Mouse (Mus musculus) hindbrain, postnatal 0 days (tissue): ENCODE measurements at regions not wholly inside any gene's neighbourhood (a gene's known extent, or its start where the extent isn't known, plus 50 kb on each side); places are given as distances from the start of the nearest gene placed in this dataset.

Experiments used
- ATAC-seq: fragments of 200-750 bp; cut with Nextera tagmentation; 2 replicates; pipeline ENCODE4 v1.8.0; 2017; ENCODE audit warnings: mild to moderate bottlenecking, moderate TSS enrichment, moderate library complexity
- DNase-seq: peaks from one replicate; pipeline ENCODE4 v3.0.0-alpha.2; 2015; ENCODE audit warnings: low spot score
- H3K27ac ChIP-seq: fragments of 300-500 bp; sonication (generic); 2 replicates; pipeline ENCODE4 v1.5.1; 2014; ENCODE audit warnings: mild to moderate bottlenecking
- H3K27me3 ChIP-seq: fragments of 300-500 bp; sonication (generic); 2 replicates; pipeline ENCODE4 v1.6.1; 2014; ENCODE audit warnings: low read length, mixed read lengths; ENCODE audit not compliant: insufficient read depth
- H3K36me3 ChIP-seq: fragments of 300-500 bp; sonication (generic); 2 replicates; pipeline ENCODE4 v1.6.1; 2014; ENCODE audit warnings: low read length, mixed read lengths; ENCODE audit not compliant: insufficient read depth
- H3K4me1 ChIP-seq: fragments of 300-500 bp; sonication (generic); 2 replicates; pipeline ENCODE4 v1.6.1; 2014; ENCODE audit warnings: antibody characterized with exemption, low read length, mixed read lengths; ENCODE audit not compliant: insufficient read depth
- H3K4me2 ChIP-seq: fragments of 300-500 bp; sonication (generic); 2 replicates; pipeline ENCODE4 v1.6.1; 2014; ENCODE audit warnings: low read depth, mild to moderate bottlenecking, low read length, moderate library complexity, mixed read lengths
- H3K4me3 ChIP-seq: fragments of 300-500 bp; sonication (generic); 2 replicates; pipeline ENCODE4 v1.5.1; 2014; ENCODE audit warnings: low read length
- H3K9ac ChIP-seq: fragments of 300-500 bp; sonication (generic); replicated peaks from 2 replicates; pipeline ENCODE4 v1.6.1; 2014; ENCODE audit warnings: mild to moderate bottlenecking, low read length, moderate library complexity, mixed read lengths
- H3K9me3 ChIP-seq: fragments of 300-500 bp; sonication (generic); 2 replicates; pipeline ENCODE4 v1.6.1; 2016; ENCODE audit warnings: low read length, mixed read lengths
- CTCF ChIP-seq: IDR thresholded peaks from 2 replicates; pipeline ENCODE4 v1.5.1; 2016; ENCODE audit warnings: antibody characterized with exemption, control low read depth, low read depth
- WGBS: fragments of 180-500 bp; shearing (Covaris S2); extraction: QIAGEN DNeasy Blood & Tissue Kit; methylation state at CpG from one replicate; pipeline ENCODE4 v1.1.7; 2014; 5-methylcytosine and 5-hydroxymethylcytosine counted together

DNA sequence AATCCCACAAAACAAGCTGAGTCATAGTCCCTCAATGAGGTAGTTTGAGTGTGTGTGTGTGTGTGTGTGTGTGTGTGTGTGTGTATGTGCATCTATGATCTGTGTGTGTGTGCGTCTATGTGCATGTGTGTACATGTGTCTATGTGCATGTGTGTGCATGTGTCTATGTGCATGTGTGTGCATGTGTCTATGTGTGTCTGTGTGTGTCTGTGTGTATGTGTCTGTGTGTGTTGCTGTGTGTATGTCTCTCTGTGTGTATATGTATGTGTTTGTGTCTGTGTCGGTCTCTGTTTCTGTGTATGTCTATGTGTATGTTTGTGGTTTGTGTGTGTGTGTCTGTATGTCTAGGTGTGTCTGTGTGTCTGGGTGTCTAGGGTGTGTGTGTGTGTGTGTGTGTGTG is 309.1 kb upstream of the Brinp3 start:
- H3K4me1 ChIP-seq, result no peaks in the 10 kb centered on the region
- no peaks in the 10 kb centered on the region for H3K27me3 ChIP-seq
- no peak for TF ChIP-seq CTCF
- H3K9ac ChIP-seq, result no peak overlapping the region
- H3K27ac ChIP-seq, result no peak overlapping the region
- H3K36me3 ChIP-seq, result no peaks in the 10 kb centered on the region
- DNase-seq, result no peak
- no peaks in the 10 kb centered on the region for H3K9me3 ChIP-seq
- H3K4me2 ChIP-seq, result no peak overlapping the region
- H3K4me3 ChIP-seq, result no peak overlapping the region
- no peak for ATAC-seq
- 98% methylated on average over 2 of the region's 2 CpGs for WGBS

DNA sequence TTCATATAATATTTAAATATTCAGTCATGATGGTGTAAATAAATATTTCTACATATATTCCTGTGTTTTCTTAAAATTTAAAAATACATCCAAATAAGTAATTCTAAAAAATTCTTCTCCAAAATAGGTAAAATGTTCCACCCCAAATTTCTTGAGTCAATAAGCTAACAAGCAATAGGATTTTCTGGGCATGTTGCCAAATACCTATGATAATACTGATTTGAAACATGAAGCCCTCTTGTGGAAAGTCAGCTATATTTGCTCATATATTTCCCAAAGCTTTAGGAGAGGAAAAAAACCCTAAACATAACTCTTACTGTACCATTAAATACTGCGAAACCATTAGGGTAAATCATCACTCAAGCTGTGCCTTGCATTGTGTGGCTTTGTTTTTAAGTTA is 282.9 kb upstream of the Brinp3 start:
- Histone ChIP-seq H3K27ac (no peak overlapping the region), H3K9me3 (no peaks in the 10 kb centered on the region), H3K36me3 (no peaks in the 10 kb centered on the region), H3K4me2 (no peak overlapping the region), H3K4me3 (no peak overlapping the region), H3K9ac (no peak overlapping the region), H3K27me3 (no peaks in the 10 kb centered on the region), H3K4me1 (no peaks in the 10 kb centered on the region)
- 83% methylated on average over 1 of the region's 1 CpGs for WGBS
- peak; percentile 79 for DNase-seq
- TF ChIP-seq CTCF, result no peak
- ATAC-seq, result no peak

DNA sequence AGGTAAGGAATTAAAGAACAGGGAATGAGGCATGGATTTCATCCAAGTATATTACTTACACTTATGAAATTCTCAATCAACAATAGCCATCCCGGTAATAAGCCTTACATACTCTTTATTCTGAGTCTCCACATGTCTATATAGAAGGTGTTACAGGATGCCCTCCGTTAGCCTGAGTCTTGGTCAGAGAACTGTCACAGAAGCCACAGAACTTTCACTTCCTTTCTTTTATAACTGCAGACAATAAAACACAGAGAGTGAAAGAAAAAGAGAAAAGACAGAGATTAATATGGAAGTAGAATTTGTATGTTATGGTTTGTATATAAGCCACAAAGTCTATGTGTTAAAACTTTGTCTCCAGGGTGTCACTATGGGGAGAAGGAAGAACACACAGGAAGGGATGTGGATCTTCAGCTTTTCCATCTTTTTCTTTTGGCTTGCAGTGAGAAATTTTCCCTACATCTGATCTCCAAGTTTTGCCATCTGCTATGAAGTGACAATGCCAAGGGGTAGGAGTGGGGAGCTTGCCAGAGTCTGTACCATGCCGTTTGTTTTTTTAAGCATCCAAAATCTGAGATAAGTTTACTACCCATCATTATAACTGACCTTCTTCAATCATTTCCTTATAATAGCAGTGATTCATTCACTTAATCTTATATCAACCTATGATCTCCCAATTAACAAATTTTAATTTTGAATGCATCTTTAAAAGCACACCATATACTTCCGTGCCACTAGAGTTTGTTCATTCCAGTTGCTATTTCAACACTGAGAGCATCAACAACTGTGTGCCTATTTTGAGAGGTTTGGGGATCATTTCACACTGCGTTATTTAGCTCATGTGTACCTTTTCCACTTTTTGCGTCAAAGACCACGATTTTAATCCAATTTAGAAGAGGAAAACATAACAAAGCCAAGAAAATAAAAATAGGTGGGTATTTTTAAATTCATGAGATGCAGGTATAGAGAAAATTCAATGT is 262.8 kb upstream of the Brinp3 start:
- no peaks in the 10 kb centered on the region for H3K4me1 ChIP-seq
- H3K27me3 ChIP-seq, result no peaks in the 10 kb centered on the region
- no peak overlapping the region for H3K4me2 ChIP-seq
- 80% methylated on average over 7 of the region's 7 CpGs for WGBS
- no peak for TF ChIP-seq CTCF
- DNase-seq (peak; percentile 26), ATAC-seq (no peak)
- no peak overlapping the region for H3K9ac ChIP-seq
- H3K4me3 ChIP-seq, result no peak overlapping the region
- no peaks in the 10 kb centered on the region for H3K9me3 ChIP-seq
- H3K36me3 ChIP-seq, result no peaks in the 10 kb centered on the region
- no peak overlapping the region for H3K27ac ChIP-seq

- TF ChIP-seq CTCF, result no peak
- ATAC-seq, result no peak
- no peak for DNase-seq
These were observed 234.2 kb upstream of the Brinp3 start for GRCm38 (mm10) chr1:146260400-146260799.

GRCm38 (mm10) chr1:146299031-146299430 is 195.5 kb upstream of the Brinp3 start:
- no peaks in the 10 kb centered on the region for H3K4me1 ChIP-seq
- DNase-seq (no peak), ATAC-seq (no peak)
- no peaks in the 10 kb centered on the region for H3K36me3 ChIP-seq
- no peak overlapping the region for H3K27ac ChIP-seq
- WGBS, result 90% methylated on average over 4 of the region's 4 CpGs
- no peak overlapping the region for H3K4me3 ChIP-seq
- TF ChIP-seq CTCF, result no peak
- no peaks in the 10 kb centered on the region for H3K9me3 ChIP-seq
- no peaks in the 10 kb centered on the region for H3K27me3 ChIP-seq
- H3K4me2 ChIP-seq, result no peak overlapping the region
- no peak overlapping the region for H3K9ac ChIP-seq

More at GRCm38 (mm10) chr1:146260400-146260799, 234.2 kb upstream of the Brinp3 start:
- no peaks in the 10 kb centered on the region for H3K36me3 ChIP-seq
- no peak overlapping the region for H3K4me3 ChIP-seq
- H3K27me3 ChIP-seq, result no peaks in the 10 kb centered on the region
- H3K4me1 ChIP-seq, result no peaks in the 10 kb centered on the region
- no peak overlapping the region for H3K9ac ChIP-seq
- no peaks in the 10 kb centered on the region for H3K9me3 ChIP-seq
- no peak overlapping the region for H3K4me2 ChIP-seq
- no peak overlapping the region for H3K27ac ChIP-seq

DNA sequence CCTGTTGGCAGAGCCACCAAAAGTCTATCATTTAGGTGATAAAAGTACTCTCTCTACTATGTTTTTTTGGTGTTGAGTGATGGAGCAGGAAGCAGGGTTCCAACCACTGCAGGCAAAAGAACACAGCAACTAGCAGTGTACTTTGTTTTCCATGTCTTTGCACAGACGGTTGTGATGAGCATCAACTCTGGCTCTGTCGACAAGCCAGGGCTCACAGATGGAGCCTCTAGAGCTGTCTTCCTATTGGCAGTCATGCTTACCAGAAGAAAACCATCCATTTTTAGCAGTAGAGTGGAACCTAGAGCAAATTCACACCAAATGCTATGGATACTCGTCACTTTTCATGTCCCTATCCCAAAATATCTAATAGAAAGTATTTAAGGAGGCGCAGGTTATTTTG is 182.0 kb upstream of the Brinp3 start:
- Histone ChIP-seq H3K27me3 (no peaks in the 10 kb centered on the region), H3K4me3 (no peak overlapping the region), H3K4me2 (no peak overlapping the region), H3K27ac (no peak overlapping the region), H3K4me1 (no peaks in the 10 kb centered on the region), H3K9ac (no peak overlapping the region), H3K36me3 (no peaks in the 10 kb centered on the region), H3K9me3 (no peaks in the 10 kb centered on the region)
- WGBS, result 80% methylated on average over 4 of the region's 4 CpGs
- DNase-seq (no peak), ATAC-seq (no peak)
- TF ChIP-seq CTCF, result no peak
